Mouse (Mus musculus) bone marrow macrophage, adult 2 months (primary cell): ENCODE measurements around the gene Vrk3. TPM values are rescaled to one million over a fixed set of nuclear protein-coding genes. Genes with fewer than 3 reads are reported as not detected.
A peak's percentile ranks its signal among the peaks of the same experiment; 100 is the strongest.

Source experiments
- H3K27ac ChIP-seq: 2 replicates; pipeline ENCODE4 v1.5.1; 2012; ENCODE audit warnings: low read depth, low read length; ENCODE audit not compliant: insufficient read depth
- H3K4me1 ChIP-seq: 2 replicates; pipeline ENCODE4 v1.6.1; 2012; ENCODE audit warnings: low read length; ENCODE audit not compliant: control insufficient read depth, insufficient read depth
- H3K4me3 ChIP-seq: 2 replicates; pipeline ENCODE4 v1.5.1; 2012; ENCODE audit warnings: mild to moderate bottlenecking, low read length, moderate library complexity; ENCODE audit not compliant: insufficient read depth
- CTCF ChIP-seq: IDR thresholded peaks from 2 replicates; pipeline ENCODE4 v1.5.1; 2012; ENCODE audit warnings: low read depth, mild to moderate bottlenecking, low read length, moderate library complexity
- POLR2A ChIP-seq: IDR thresholded peaks from 2 replicates; pipeline ENCODE4 v1.6.1; 2012; ENCODE audit warnings: mild to moderate bottlenecking, low read depth, low read length, borderline replicate concordance
- polyA plus RNA-seq: library from polyadenylated mRNA; stranded (reverse); fragments of >200 nt; gene quantifications from 2 replicates; pipeline ENCODE4 v1.2.4, GENCODE M21; 2012; ENCODE audit not compliant: missing spikeins, insufficient read depth, insufficient read length

Vrk3 gene
- polyA plus RNA-seq, 1 experiment: 39.8 TPM

- TF ChIP-seq CTCF (no peak), POLR2A (no peak)
- Histone ChIP-seq H3K4me1 (peaks cover 11% of the 10 kb centered on the region), H3K4me3 (no peak overlapping the region), H3K27ac (no peak overlapping the region)
Measured at GRCm38 (mm10) chr7:44760366-44760765, 12.2 kb downstream of the Vrk3 start.

- TF ChIP-seq POLR2A (no peak), CTCF (no peak)
- Histone ChIP-seq H3K4me3 (no peak overlapping the region), H3K4me1 (no peaks in the 10 kb centered on the region), H3K27ac (no peak overlapping the region)
Measured at GRCm38 (mm10) chr7:44768129-44768528, 19.9 kb downstream of the Vrk3 start.

GRCm38 (mm10) chr7:44770046-44770578 lies 21.9 kb downstream of the Vrk3 start:
- TF ChIP-seq CTCF: no peak
- no peak for TF ChIP-seq POLR2A
- no peak overlapping the region for H3K4me3 ChIP-seq
- H3K27ac ChIP-seq: no peak overlapping the region
- H3K4me1 ChIP-seq: no peaks in the 10 kb centered on the region

GRCm38 (mm10) chr7:44772591-44773204 lies 24.5 kb downstream of the Vrk3 start:
- Histone ChIP-seq H3K4me1 (no peaks in the 10 kb centered on the region), H3K4me3 (no peak overlapping the region), H3K27ac (no peak overlapping the region)
- TF ChIP-seq POLR2A (no peak), CTCF (no peak)

GRCm38 (mm10) chr7:44776849-44777498 lies 28.8 kb downstream of the Vrk3 start:
- Histone ChIP-seq H3K27ac (no peak overlapping the region), H3K4me1 (peaks cover 6% of the 10 kb centered on the region), H3K4me3 (no peak overlapping the region)
- TF ChIP-seq CTCF (no peak), POLR2A (no peak)

- no peak for TF ChIP-seq POLR2A
- no peak for TF ChIP-seq CTCF
- peaks cover 6% of the 10 kb centered on the region for H3K4me1 ChIP-seq
- no peak overlapping the region for H3K4me3 ChIP-seq
- H3K27ac ChIP-seq: no peak overlapping the region
Measured at GRCm38 (mm10) chr7:44780101-44780500, 31.9 kb downstream of the Vrk3 start.

GRCm38 (mm10) chr7:44789531-44789930 lies 41.3 kb downstream of the Vrk3 start:
- Histone ChIP-seq H3K4me1 (peaks cover 7% of the 10 kb centered on the region), H3K27ac (no peak overlapping the region), H3K4me3 (no peak overlapping the region)
- no peak for TF ChIP-seq CTCF
- no peak for TF ChIP-seq POLR2A

- Histone ChIP-seq H3K4me3 (no peak overlapping the region), H3K27ac (no peak overlapping the region), H3K4me1 (peaks cover 7% of the 10 kb centered on the region)
- TF ChIP-seq POLR2A (no peak), CTCF (no peak)
Measured at GRCm38 (mm10) chr7:44790066-44790465, 41.9 kb downstream of the Vrk3 start.

- TF ChIP-seq CTCF (no peak), POLR2A (no peak)
- Histone ChIP-seq H3K4me3 (no peak overlapping the region), H3K27ac (peak overlapping the region; percentile 76), H3K4me1 (peaks cover 7% of the 10 kb centered on the region)
Measured at GRCm38 (mm10) chr7:44792781-44793180, 44.6 kb downstream of the Vrk3 start.

- H3K4me1 ChIP-seq: peaks cover 1% of the 10 kb centered on the region; the same call in 1 of the 2 replicates
- TF ChIP-seq POLR2A (no peak), CTCF (no peak)
Measured at GRCm38 (mm10) chr7:44808927-44809326, 60.7 kb downstream of the Vrk3 start.

More at GRCm38 (mm10) chr7:44808927-44809326, 60.7 kb downstream of the Vrk3 start:
- Histone ChIP-seq H3K27ac (no peak overlapping the region), H3K4me3 (no peak overlapping the region)
